Mouse (Mus musculus) liver, postnatal 0 days (tissue): ENCODE data around the gene Gm11555. TPM values are rescaled to one million over a fixed set of nuclear protein-coding genes. Genes with fewer than 3 reads are reported as not detected.
"Not testable (repeated sequence)": the region's sequence is repeated elsewhere in the genome, so short reads cannot be mapped to it uniquely, and the experiment has no call there.

Experiments
- ATAC-seq: fragments of 200-750 bp; cut with Nextera tagmentation; 2 replicates; pipeline ENCODE4 v1.8.0; 2017; ENCODE audit warnings: mild to moderate bottlenecking, moderate library complexity
- DNase-seq: peaks from one replicate; pipeline ENCODE4 v3.0.0-alpha.2; 2016
- H3K27ac ChIP-seq: fragments of 300-500 bp; sonication (generic); 2 replicates; pipeline ENCODE4 v1.5.1; 2014; ENCODE audit warnings: antibody characterized with exemption, moderate library complexity, mild to moderate bottlenecking, low read depth
- H3K27me3 ChIP-seq: fragments of 300-500 bp; sonication (generic); 2 replicates; pipeline ENCODE4 v1.6.1; 2014; ENCODE audit warnings: low read length, control low read depth, mixed read lengths; ENCODE audit not compliant: insufficient read depth
- H3K36me3 ChIP-seq: fragments of 300-500 bp; sonication (generic); replicated peaks from 2 replicates; pipeline ENCODE4 v1.6.1; 2014; ENCODE audit warnings: mild to moderate bottlenecking, control low read depth, low read length, moderate library complexity, mixed read lengths; ENCODE audit not compliant: insufficient read depth
- H3K4me1 ChIP-seq: fragments of 300-500 bp; sonication (generic); 2 replicates; pipeline ENCODE4 v1.6.1; 2014; ENCODE audit warnings: antibody characterized with exemption, mild to moderate bottlenecking, control low read depth; ENCODE audit not compliant: insufficient read depth
- H3K4me2 ChIP-seq: fragments of 300-500 bp; sonication (generic); 2 replicates; pipeline ENCODE4 v1.6.1; 2014; ENCODE audit warnings: low read depth, mild to moderate bottlenecking, low read length, moderate library complexity, mixed read lengths
- H3K4me3 ChIP-seq: fragments of 300-500 bp; sonication (generic); 2 replicates; pipeline ENCODE4 v1.5.1; 2014; ENCODE audit warnings: low read depth, low read length
- H3K9ac ChIP-seq: fragments of 300-500 bp; sonication (generic); replicated peaks from 2 replicates; pipeline ENCODE4 v1.6.1; 2014; ENCODE audit warnings: mild to moderate bottlenecking, moderate library complexity
- H3K9me3 ChIP-seq: fragments of 300-500 bp; sonication (generic); 2 replicates; pipeline ENCODE4 v1.6.1; 2016; ENCODE audit warnings: mild to moderate bottlenecking, control low read depth, low read length, mixed read lengths
- CTCF ChIP-seq: sonication (generic); IDR thresholded peaks from 2 replicates; pipeline ENCODE4 v1.5.1; 2016; ENCODE audit warnings: antibody characterized with exemption, low read depth
- EP300 ChIP-seq: IDR thresholded peaks from 2 replicates; pipeline ENCODE4 v1.6.1; 2016; ENCODE audit warnings: antibody characterized with exemption, low read depth, mild to moderate bottlenecking
- WGBS: fragments of 180-500 bp; shearing (Covaris S2); extraction: QIAGEN DNeasy Blood & Tissue Kit; methylation state at CpG from one replicate; pipeline ENCODE4 v1.1.7; 2014; ENCODE audit not compliant: insufficient replicate concordance; 5-methylcytosine and 5-hydroxymethylcytosine counted together
- polyA plus RNA-seq: library from polyadenylated mRNA; unstranded; fragments of >200 nt; fragmentation: Nextera tagmentation; extraction: Ambion mirVana; gene quantifications from 2 replicates; pipeline ENCODE4 v1.2.1, GENCODE M21; 2015

Gene Gm11555
- polyA plus RNA-seq, 1 experiment from 2014 or later = not detected

- H3K27ac ChIP-seq = no peak overlapping the region
- H3K4me3 ChIP-seq = no peak overlapping the region
- DNase-seq (no peak), ATAC-seq (no peak)
- H3K9me3 ChIP-seq = no peaks in the 10 kb centered on the region
- no peaks in the 10 kb centered on the region for H3K4me1 ChIP-seq
- no peak overlapping the region for H3K9ac ChIP-seq
- no peak overlapping the region for H3K4me2 ChIP-seq
- no peak for TF ChIP-seq EP300
- no peak for TF ChIP-seq CTCF
- WGBS = 55% methylated on average over 5 of the region's 5 CpGs
- H3K27me3 ChIP-seq = no peaks in the 10 kb centered on the region
- no peaks in the 10 kb centered on the region for H3K36me3 ChIP-seq
These were observed 7.0 kb upstream of the Gm11555 start for GRCm38 (mm10) chr11:99657051-99657450.

DNA sequence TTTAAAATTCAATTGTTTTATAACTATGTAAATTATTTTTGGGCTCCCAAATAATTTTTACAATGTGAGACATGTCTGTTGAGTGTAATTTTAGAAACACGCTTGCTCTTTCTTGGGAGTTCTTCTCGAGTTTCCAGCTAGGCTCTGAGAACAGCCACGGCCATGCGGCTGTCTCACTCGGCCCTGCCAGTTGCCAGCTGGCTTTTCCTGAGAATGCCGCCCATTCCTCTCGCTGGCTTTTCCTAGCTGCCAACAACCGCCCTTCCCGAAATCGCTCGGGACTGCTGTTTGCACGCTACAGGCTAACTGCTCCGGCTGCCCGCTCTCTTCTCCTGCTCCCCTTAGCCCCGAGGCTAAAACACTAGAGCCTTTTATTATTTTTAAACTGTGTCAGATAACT lies 3.6 kb downstream of the Gm11555 start:
- no peaks in the 10 kb centered on the region for H3K27me3 ChIP-seq
- H3K4me2 ChIP-seq = no peak overlapping the region
- H3K27ac ChIP-seq = no peak overlapping the region
- WGBS = 85% methylated on average over 15 of the region's 15 CpGs
- H3K36me3 ChIP-seq = no peaks in the 10 kb centered on the region
- no peak overlapping the region for H3K4me3 ChIP-seq
- H3K4me1 ChIP-seq = no peaks in the 10 kb centered on the region
- no peaks in the 10 kb centered on the region for H3K9me3 ChIP-seq
- ATAC-seq (no peak), DNase-seq (no peak)
- TF ChIP-seq EP300 (no peak), CTCF (no peak)
- no peak overlapping the region for H3K9ac ChIP-seq

DNA sequence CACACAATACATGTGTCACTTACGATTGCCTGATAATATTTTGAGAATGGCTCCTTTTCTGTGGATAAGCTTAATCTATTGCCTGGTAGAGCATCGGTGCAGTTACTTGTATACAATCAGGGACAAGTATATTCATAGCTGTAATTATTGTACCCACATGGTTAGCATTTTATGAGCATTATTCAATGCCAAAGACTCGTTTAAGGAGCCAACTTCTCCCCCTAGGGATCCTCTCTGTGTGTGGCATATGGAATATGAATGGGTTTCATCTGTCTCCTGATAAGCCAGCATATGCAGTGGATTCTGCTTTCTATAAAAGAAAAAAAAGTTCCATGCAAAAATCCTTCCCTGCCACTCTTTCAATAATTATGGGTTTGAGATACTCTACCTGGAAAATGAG lies 5.7 kb downstream of the Gm11555 start:
- TF ChIP-seq CTCF (no peak), EP300 (no peak)
- Histone ChIP-seq H3K9me3 (no peaks in the 10 kb centered on the region), H3K4me3 (no peak overlapping the region), H3K4me2 (no peak overlapping the region), H3K4me1 (no peaks in the 10 kb centered on the region), H3K36me3 (no peaks in the 10 kb centered on the region), H3K27me3 (no peaks in the 10 kb centered on the region), H3K27ac (no peak overlapping the region), H3K9ac (no peak overlapping the region)
- ATAC-seq = no peak
- no peak for DNase-seq
- 71% methylated on average over 3 of the region's 3 CpGs for WGBS

DNA sequence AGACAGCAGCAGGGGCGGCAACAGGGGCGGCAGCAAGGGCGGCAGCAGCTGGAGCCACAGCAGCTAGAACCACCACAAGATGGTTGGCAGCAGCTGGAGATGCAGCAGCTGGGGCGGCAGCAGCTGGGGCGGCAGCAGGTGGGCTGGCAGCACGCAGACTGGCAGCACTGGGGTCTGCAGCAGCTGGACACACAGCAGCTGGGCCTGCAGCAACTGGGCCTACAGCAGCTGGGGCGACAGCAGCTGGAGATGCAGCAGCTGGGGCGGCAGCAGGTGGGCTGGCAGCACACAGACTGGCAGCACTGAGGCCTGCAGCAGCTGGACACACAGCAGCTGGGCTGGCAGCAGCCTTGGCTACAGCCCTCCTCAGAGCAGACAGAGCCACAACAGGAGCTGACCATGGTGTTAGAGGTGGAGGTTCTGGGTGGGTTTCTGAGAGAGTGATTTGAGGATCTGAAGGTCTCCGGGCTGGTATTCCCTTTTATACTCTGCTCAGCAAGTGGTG lies 6.3 kb downstream of the Gm11555 start, which contains the start of gene Krtap4-7:
Gene Krtap4-7 (minus strand): TSS at position 455 of the 505 bp plus-strand sequence.
- not testable (repeated sequence) for H3K27me3 ChIP-seq, H3K27ac ChIP-seq, ATAC-seq, DNase-seq, H3K9me3 ChIP-seq, H3K36me3 ChIP-seq, H3K9ac ChIP-seq, H3K4me2 ChIP-seq, H3K4me1 ChIP-seq, H3K4me3 ChIP-seq
- 75% methylated on average over 9 of the region's 9 CpGs for WGBS

DNA sequence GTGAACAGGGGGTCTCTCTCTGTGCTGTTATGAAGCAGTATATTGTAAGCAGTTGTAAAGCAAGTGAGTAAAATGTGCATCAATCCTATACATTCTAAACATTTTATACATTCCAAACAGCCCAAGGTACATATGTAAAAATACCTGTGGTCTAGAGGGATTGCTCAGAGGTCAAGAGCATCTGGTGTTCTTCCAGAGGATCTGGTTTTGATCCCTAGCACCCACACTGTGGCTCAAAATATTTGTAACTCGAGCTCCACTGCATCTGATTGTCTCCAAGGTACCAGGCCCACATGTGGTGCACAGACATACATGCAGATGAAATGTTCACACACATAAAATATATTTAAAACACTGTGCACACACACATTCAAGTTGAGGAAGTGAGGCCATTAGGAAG lies 9.1 kb downstream of the Gm11555 start:
- Histone ChIP-seq H3K36me3 (no peaks in the 10 kb centered on the region), H3K4me2 (no peak overlapping the region), H3K9ac (no peak overlapping the region), H3K4me3 (no peak overlapping the region), H3K4me1 (no peaks in the 10 kb centered on the region), H3K27me3 (no peaks in the 10 kb centered on the region), H3K27ac (no peak overlapping the region), H3K9me3 (no peaks in the 10 kb centered on the region)
- no peak for TF ChIP-seq CTCF
- TF ChIP-seq EP300 = no peak
- ATAC-seq = no peak
- DNase-seq = no peak
- 13% methylated on average over 1 of the region's 1 CpGs for WGBS

DNA sequence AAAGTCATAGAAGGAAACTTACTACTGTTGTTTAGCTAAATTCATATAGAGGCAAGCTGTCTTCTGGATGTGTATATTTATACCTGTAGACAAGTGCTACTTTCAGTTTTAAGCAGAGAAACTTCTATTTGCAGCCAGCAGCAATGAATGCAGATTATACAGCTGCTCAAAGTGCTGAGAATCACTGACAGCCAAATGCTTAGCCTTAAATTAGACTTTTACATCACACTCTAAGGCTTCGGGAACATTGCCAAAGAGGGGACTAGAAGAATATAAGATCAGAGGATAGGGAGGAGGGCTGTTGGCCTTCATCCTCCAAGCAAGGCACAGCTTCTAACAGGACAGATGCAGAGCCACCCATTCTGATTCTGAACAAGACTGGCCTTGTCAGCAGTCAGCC lies 12.9 kb downstream of the Gm11555 start:
- ATAC-seq (no peak), DNase-seq (no peak)
- no peaks in the 10 kb centered on the region for H3K9me3 ChIP-seq
- no peaks in the 10 kb centered on the region for H3K4me1 ChIP-seq
- H3K27me3 ChIP-seq = no peaks in the 10 kb centered on the region
- no peaks in the 10 kb centered on the region for H3K36me3 ChIP-seq
- H3K27ac ChIP-seq = no peak overlapping the region
- H3K4me3 ChIP-seq = no peak overlapping the region
- no peak for TF ChIP-seq CTCF
- no peak for TF ChIP-seq EP300
- WGBS = 76% methylated on average over 1 of the region's 1 CpGs
- no peak overlapping the region for H3K4me2 ChIP-seq
- H3K9ac ChIP-seq = no peak overlapping the region

GRCm38 (mm10) chr11:99634653-99635134 lies 15.3 kb downstream of the Gm11555 start, which contains the start of gene Krtap4-2:
TSS of gene Krtap4-2 (minus strand) at chr11:99635084.
- no peaks in the 10 kb centered on the region for H3K27me3 ChIP-seq
- no peak for DNase-seq
- H3K4me3 ChIP-seq = no peak within 1 kb of the TSS
- no peak within 1 kb of the TSS for H3K4me2 ChIP-seq
- no peaks in the 10 kb centered on the region for H3K9me3 ChIP-seq
- ATAC-seq = no peak
- no peak for TF ChIP-seq EP300
- TF ChIP-seq CTCF = no peak
- H3K36me3 ChIP-seq = no peaks in the 10 kb centered on the region
- no peak within 1 kb of the TSS for H3K27ac ChIP-seq
- no peaks in the 10 kb centered on the region for H3K4me1 ChIP-seq
- WGBS = 32% methylated on average over 8 of the region's 8 CpGs
- no peak within 1 kb of the TSS for H3K9ac ChIP-seq
